Comparison of ENCODE assay signal across 24 mouse cellular contexts in the genomic region with DNA sequence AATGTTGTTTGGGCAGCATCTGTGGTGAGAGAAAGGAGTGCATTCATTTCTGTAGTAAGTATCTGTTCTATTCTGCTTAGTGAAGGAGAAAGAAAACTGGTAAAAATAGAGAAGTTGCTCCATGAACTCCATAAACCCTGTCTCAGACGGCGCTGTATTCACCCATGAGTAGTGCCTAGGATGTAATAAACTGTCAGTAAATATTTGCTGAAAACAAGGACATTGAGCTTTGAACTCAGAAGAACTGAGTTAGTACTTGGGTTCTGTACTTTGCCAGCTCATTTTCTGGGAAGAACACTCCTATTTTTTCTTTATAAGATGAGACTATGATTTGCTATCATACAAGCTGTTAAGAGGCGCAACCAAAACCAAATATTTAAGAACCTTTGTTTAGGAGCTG.
"Had no signal": no experiment of that assay in that cellular context is flagged by ENCODE, and none has a peak within 500 bp of the region (broad histone marks: within the 10 kb centered on the region; RNA-seq: fewer than 3 reads in every experiment).

No protein-coding gene starts in this region.

- H3K4me3 ChIP-seq: gastrocnemius, adult 2 months; heart, embryonic 10.5 days; heart, embryonic 12.5 days; hindbrain, embryonic 10.5 days; hindbrain, embryonic 12.5 days; limb, embryonic 13.5 days; limb, embryonic 15.5 days had no signal

- H3K9me3 ChIP-seq: heart, embryonic 10.5 days; hindbrain, embryonic 10.5 days; hindbrain, embryonic 12.5 days; limb, embryonic 13.5 days; limb, embryonic 15.5 days had no signal

- H3K27ac ChIP-seq: gastrocnemius, adult 2 months; heart, embryonic 10.5 days; hindbrain, embryonic 10.5 days; hindbrain, embryonic 12.5 days; hindbrain, embryonic 14.5 days; limb, embryonic 13.5 days; limb, embryonic 15.5 days; liver, embryonic 14.5 days had no signal

- H3K27me3 ChIP-seq: hindbrain, embryonic 12.5 days; limb, embryonic 13.5 days; limb, embryonic 15.5 days had no signal

- H3K36me3 ChIP-seq: heart, embryonic 10.5 days; heart, embryonic 12.5 days; hindbrain, embryonic 10.5 days; hindbrain, embryonic 12.5 days; limb, embryonic 13.5 days; limb, embryonic 15.5 days had no signal

- DNase-seq: gastrocnemius, adult 2 months; gastrocnemius, postnatal 10 days; gastrocnemius, postnatal 25 days; heart, adult 18-20 months; heart, postnatal 10 days; heart, postnatal 4 days; kidney, adult 11 months; kidney, adult 8-10 months; kidney, postnatal 10 days; kidney, postnatal 25 days; layer of hippocampus, adult 9-11 months; layer of hippocampus, postnatal 36 days; left cerebral cortex, postnatal 4 days had no signal

- H3K4me2 ChIP-seq: heart, embryonic 12.5 days; hindbrain, embryonic 12.5 days; hindbrain, embryonic 14.5 days; limb, embryonic 13.5 days; limb, embryonic 15.5 days; liver, embryonic 11.5 days had no signal

- H3K4me1 ChIP-seq: hindbrain, embryonic 12.5 days; limb, embryonic 15.5 days had no signal

- ATAC-seq: hindbrain, embryonic 16.5 days; inflammation-experienced regulatory T-cells, adult 6 months had no signal

- H3K9ac ChIP-seq: heart, embryonic 12.5 days; hindbrain, embryonic 12.5 days; hindbrain, embryonic 14.5 days; limb, embryonic 13.5 days; limb, embryonic 15.5 days; liver, embryonic 14.5 days had no signal
